Mouse (Mus musculus): ENCODE data around the gene Arhgef26. TPM values are rescaled to one million over a fixed set of nuclear protein-coding genes. Genes with fewer than 3 reads are reported as not detected.

The Arhgef26 gene
- 2.5 and 3.7 TPM in 2 replicates for polyA plus RNA-seq (2012; rRNA removed)

GRCm38 (mm10) chr3:62338044-62338443, at the start of gene Arhgef26:
Gene Arhgef26 (plus strand): TSS chr3:62338344.
- no peak for DNase-seq (ENCODE audit: low read depth)

- no peak for DNase-seq (ENCODE audit: low read depth)
These were observed 27.7 kb upstream of the Arhgef26 start for GRCm38 (mm10) chr3:62310493-62310892.

GRCm38 (mm10) chr3:62311224-62311623, 26.9 kb upstream of the Arhgef26 start:
- no peak for DNase-seq (ENCODE audit: low read depth)

- no peak for DNase-seq (ENCODE audit: low read depth)
These were observed 13.4 kb upstream of the Arhgef26 start for GRCm38 (mm10) chr3:62324708-62325107.

GRCm38 (mm10) chr3:62327903-62328302, 10.2 kb upstream of the Arhgef26 start:
- no peak for DNase-seq (ENCODE audit: low read depth)

- no peak for DNase-seq (ENCODE audit: low read depth)
These were observed 313 bp downstream of the Arhgef26 start for GRCm38 (mm10) chr3:62338461-62338853.

GRCm38 (mm10) chr3:62338854-62339515, 841 bp downstream of the Arhgef26 start:
- no peak for DNase-seq (ENCODE audit: low read depth)

- DNase-seq (ENCODE audit: low read depth): no peak
These were observed 1.4 kb downstream of the Arhgef26 start for GRCm38 (mm10) chr3:62339516-62340051.

GRCm38 (mm10) chr3:62340154-62340760, 2.1 kb downstream of the Arhgef26 start:
- DNase-seq (ENCODE audit: low read depth): no peak

- no peak for DNase-seq (ENCODE audit: low read depth)
These were observed 2.7 kb downstream of the Arhgef26 start for GRCm38 (mm10) chr3:62340861-62341260.

- DNase-seq (ENCODE audit: low read depth): no peak
These were observed 3.5 kb downstream of the Arhgef26 start for GRCm38 (mm10) chr3:62341496-62342205.

- no peak for DNase-seq (ENCODE audit: low read depth)
These were observed 10.5 kb downstream of the Arhgef26 start for GRCm38 (mm10) chr3:62348514-62349217.

GRCm38 (mm10) chr3:62349218-62349897, 11.2 kb downstream of the Arhgef26 start:
- no peak for DNase-seq (ENCODE audit: low read depth)

- no peak for DNase-seq (ENCODE audit: low read depth)
These were observed 13.9 kb downstream of the Arhgef26 start for GRCm38 (mm10) chr3:62352071-62352470.

GRCm38 (mm10) chr3:62352876-62353275, 14.7 kb downstream of the Arhgef26 start:
- DNase-seq (ENCODE audit: low read depth): no peak

GRCm38 (mm10) chr3:62367882-62368281, 29.7 kb downstream of the Arhgef26 start:
- DNase-seq (ENCODE audit: low read depth): no peak

GRCm38 (mm10) chr3:62372841-62373240, 34.7 kb downstream of the Arhgef26 start:
- no peak for DNase-seq (ENCODE audit: low read depth)

- DNase-seq (ENCODE audit: low read depth): no peak
These were observed 36.2 kb downstream of the Arhgef26 start for GRCm38 (mm10) chr3:62374346-62374745.

GRCm38 (mm10) chr3:62374831-62375230, 36.7 kb downstream of the Arhgef26 start:
- no peak for DNase-seq (ENCODE audit: low read depth)

GRCm38 (mm10) chr3:62376719-62377118, 38.6 kb downstream of the Arhgef26 start:
- DNase-seq (ENCODE audit: low read depth): no peak

- DNase-seq (ENCODE audit: low read depth): no peak
These were observed 41.8 kb downstream of the Arhgef26 start for GRCm38 (mm10) chr3:62379946-62380345.
